In the genomic region with DNA sequence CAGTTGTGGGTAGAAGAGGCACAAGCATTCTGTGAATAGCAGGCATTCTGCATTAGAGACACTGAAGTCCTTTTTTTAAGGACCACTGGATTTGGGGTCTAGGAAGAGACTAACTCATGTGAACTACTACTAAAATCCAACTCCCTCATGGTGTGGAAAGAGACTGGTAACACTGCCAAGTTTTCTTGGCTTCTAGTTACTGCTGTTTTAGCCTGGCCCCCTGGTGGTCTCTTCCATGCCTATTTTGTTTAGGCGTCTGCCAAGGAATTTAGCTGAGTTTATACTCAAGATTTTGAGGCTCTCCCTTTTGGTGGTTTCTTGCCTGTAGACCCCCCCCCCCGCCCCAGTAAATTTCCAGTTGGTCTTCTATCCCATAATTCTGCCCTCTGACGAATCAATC, we compare ENCODE assay signal across 19 mouse cellular contexts. TPM values are rescaled to one million over a fixed set of nuclear protein-coding genes. Genes with fewer than 3 reads are reported as not detected.
DNase-seq lines count a peak whose midpoint lies in the region; ATAC-seq and TF ChIP-seq lines count a peak whose summit lies in the region.
"Had no signal": no experiment of that assay in that cellular context is flagged by ENCODE, and none has a peak within 500 bp of the region (broad histone marks: within the 10 kb centered on the region; RNA-seq: fewer than 3 reads in every experiment).

No protein-coding gene starts in this region.

- TF ChIP-seq EP300 in lung, postnatal 0 days (IDR thresholded peaks at IDR 0.05) = no peak

- 70% methylated on average over 3 of the region's 3 CpGs for WGBS in hindbrain, embryonic 14.5 days
- WGBS in hindbrain, embryonic 12.5 days = 72% methylated on average over 3 of the region's 3 CpGs
- 46% methylated on average over 3 of the region's 3 CpGs for WGBS in lung, postnatal 0 days

- DNase-seq in adrenal gland, postnatal 14 days = peak; percentile 7
- DNase-seq in adrenal gland, adult (ENCODE audit: inconsistent age in 2 of 2, low spot score in 1 of 2) = no peak
- peak; percentile 30 for DNase-seq in hindbrain, embryonic 14.5 days (ENCODE audit: low spot score)
- DNase-seq in lung, postnatal 0 days (ENCODE audit: low spot score) = peak; percentile 21
- DNase-seq in lung, postnatal 25 days (ENCODE audit: low spot score) = no peak
- peak; percentile 6 to 20 for DNase-seq in lung, postnatal 4 days
- DNase-seq in c-Kit-positive CD71-positive TER-119-positive erythroid progenitor cells, embryonic 14.5 days (ENCODE audit: low spot score) = no peak
- DNase-seq: cerebellum, adult 11 months; heart, adult 18-20 months; right cerebral cortex, postnatal 4 days; thymus, adult 18-20 months had no signal

- no peak overlapping the region for H3K4me2 ChIP-seq in hindbrain, embryonic 14.5 days (replicated peaks)
- no peak overlapping the region for H3K4me2 ChIP-seq in hindbrain, embryonic 12.5 days (replicated peaks)
- no peak overlapping the region for H3K4me2 ChIP-seq in lung, postnatal 0 days (replicated peaks; ENCODE audit: low read depth, low read length)
- H3K4me2 ChIP-seq: embryonic facial prominence, embryonic 15.5 days; forebrain, embryonic 15.5 days; kidney, embryonic 15.5 days; liver, embryonic 11.5 days had no signal

- TF ChIP-seq CTCF in lung, postnatal 0 days (IDR thresholded peaks at IDR 0.05) = peak; percentile 36

- H3K27me3 ChIP-seq in hindbrain, embryonic 14.5 days (ENCODE audit: control insufficient read depth, insufficient read depth, low read length) = no peaks in the 10 kb centered on the region
- no peaks in the 10 kb centered on the region for H3K27me3 ChIP-seq in hindbrain, embryonic 12.5 days
- H3K27me3 ChIP-seq in lung, postnatal 0 days (replicated peaks; ENCODE audit: insufficient read depth, low read length) = no peaks in the 10 kb centered on the region
- H3K27me3 ChIP-seq: embryonic facial prominence, embryonic 15.5 days; forebrain, embryonic 15.5 days; kidney, embryonic 15.5 days had no signal

- no peak overlapping the region for H3K4me3 ChIP-seq in hindbrain, embryonic 14.5 days (replicated peaks; ENCODE audit: low read length)
- H3K4me3 ChIP-seq in hindbrain, embryonic 12.5 days = no peak overlapping the region
- no peak overlapping the region for H3K4me3 ChIP-seq in lung, postnatal 0 days (ENCODE audit: low read depth, low read length)
- H3K4me3 ChIP-seq: embryonic facial prominence, embryonic 15.5 days; forebrain, embryonic 15.5 days; kidney, embryonic 15.5 days had no signal

- H3K9me3 ChIP-seq in hindbrain, embryonic 14.5 days (ENCODE audit: control insufficient read depth, low read length) = no peaks in the 10 kb centered on the region
- no peaks in the 10 kb centered on the region for H3K9me3 ChIP-seq in hindbrain, embryonic 12.5 days (replicated peaks)
- H3K9me3 ChIP-seq in lung, postnatal 0 days (ENCODE audit: low read length) = no peaks in the 10 kb centered on the region
- H3K9me3 ChIP-seq: embryonic facial prominence, embryonic 15.5 days; forebrain, embryonic 15.5 days; kidney, embryonic 15.5 days had no signal

- no peak overlapping the region for H3K27ac ChIP-seq in hindbrain, embryonic 14.5 days
- no peak overlapping the region for H3K27ac ChIP-seq in hindbrain, embryonic 12.5 days
- no peak overlapping the region for H3K27ac ChIP-seq in lung, postnatal 0 days (ENCODE audit: low read length)
- H3K27ac ChIP-seq: embryonic facial prominence, embryonic 15.5 days; forebrain, embryonic 15.5 days; kidney, embryonic 15.5 days had no signal

- H3K36me3 ChIP-seq in hindbrain, embryonic 14.5 days (replicated peaks; ENCODE audit: control insufficient read depth, insufficient read depth) = no peaks in the 10 kb centered on the region
- H3K36me3 ChIP-seq in hindbrain, embryonic 12.5 days = no peaks in the 10 kb centered on the region
- H3K36me3 ChIP-seq in lung, postnatal 0 days (ENCODE audit: insufficient read depth, low read length) = no peaks in the 10 kb centered on the region
- H3K36me3 ChIP-seq: embryonic facial prominence, embryonic 15.5 days; forebrain, embryonic 15.5 days; kidney, embryonic 15.5 days had no signal

- H3K4me1 ChIP-seq in hindbrain, embryonic 14.5 days (replicated peaks; ENCODE audit: control insufficient read depth, insufficient read depth, low read length) = no peaks in the 10 kb centered on the region
- no peaks in the 10 kb centered on the region for H3K4me1 ChIP-seq in hindbrain, embryonic 12.5 days
- no peaks in the 10 kb centered on the region for H3K4me1 ChIP-seq in lung, postnatal 0 days (ENCODE audit: insufficient read depth, low read depth, low read length)
- H3K4me1 ChIP-seq: forebrain, embryonic 15.5 days; kidney, embryonic 15.5 days had no signal

- ATAC-seq in hindbrain, embryonic 14.5 days (ENCODE audit: low FRiP score) = no peak
- ATAC-seq in hindbrain, embryonic 12.5 days (ENCODE audit: low FRiP score) = no peak
- no peak for ATAC-seq in lung, postnatal 0 days
- ATAC-seq: forebrain, embryonic 15.5 days had no signal

- H3K9ac ChIP-seq in hindbrain, embryonic 14.5 days = no peak overlapping the region
- H3K9ac ChIP-seq in hindbrain, embryonic 12.5 days = no peak overlapping the region
- no peak overlapping the region for H3K9ac ChIP-seq in lung, postnatal 0 days (replicated peaks; ENCODE audit: low read depth)
- H3K9ac ChIP-seq: embryonic facial prominence, embryonic 15.5 days; forebrain, embryonic 15.5 days; kidney, embryonic 15.5 days had no signal

RNA-seq across cellular contexts. Expression of a gene that starts 18.8 kb away (rescaled TPM):
- total RNA-seq in adrenal gland, postnatal 14 days (2021) = not detected in 2 replicates
- polyA plus RNA-seq in hindbrain, embryonic 14.5 days (2014; fragmentation: Nextera tagmentation; extraction: Ambion mirVana) = 0.07 TPM in 1 of 2 replicates, not detected in the other
- polyA plus RNA-seq in hindbrain, embryonic 12.5 days (2016; fragmentation: Nextera tagmentation; extraction: Ambion mirVana) = not detected in 2 replicates
- polyA plus RNA-seq in lung, postnatal 0 days (2015; fragmentation: Nextera tagmentation; extraction: Ambion mirVana) = not detected in 2 replicates
- total RNA-seq: gastrocnemius, adult 18-20 months; heart, adult 18-20 months had no signal
- polyA plus RNA-seq: embryonic facial prominence, embryonic 15.5 days; forebrain, embryonic 15.5 days; heart, embryonic 16.5 days; kidney, embryonic 15.5 days; liver, embryonic 11.5 days; neural tube, embryonic 14.5 days had no signal

Comparison
In these comparisons a context has a peak if more than half of its experiments do, and no peak if none do; other contexts are left out.
1. DNase-seq: peak in adrenal gland, postnatal 14 days (single experiment), hindbrain, embryonic 14.5 days (single experiment), lung, postnatal 0 days (single experiment) and lung, postnatal 4 days (2 of 2); none in adrenal gland, adult (0 of 2), lung, postnatal 25 days (single experiment) and c-Kit-positive CD71-positive TER-119-positive erythroid progenitor cells, embryonic 14.5 days (single experiment).